Mouse (Mus musculus) hindbrain, embryonic 14.5 days (tissue): ENCODE results near the gene Btaf1. TPM values are rescaled to one million over a fixed set of nuclear protein-coding genes. Genes with fewer than 3 reads are reported as not detected.

Experiments used
- ATAC-seq: fragments of 200-750 bp; cut with Nextera tagmentation; 2 replicates; pipeline ENCODE4 v1.8.0; 2017; ENCODE audit warnings: moderate number of reproducible peaks, mild to moderate bottlenecking, moderate TSS enrichment, moderate library complexity; ENCODE audit not compliant: low FRiP score
- DNase-seq: peaks from one replicate; pipeline ENCODE4 v3.0.0-alpha.2; 2015; ENCODE audit warnings: low spot score
- H3K27ac ChIP-seq: fragments of 300-500 bp; sonication (generic); 2 replicates; pipeline ENCODE4 v1.5.1; 2014; ENCODE audit warnings: mild to moderate bottlenecking, moderate library complexity
- H3K27me3 ChIP-seq: fragments of 300-500 bp; sonication (generic); 2 replicates; pipeline ENCODE4 v1.6.1; 2014; ENCODE audit warnings: mild to moderate bottlenecking, low read length, mixed read lengths; ENCODE audit not compliant: control insufficient read depth, insufficient read depth
- H3K36me3 ChIP-seq: fragments of 300-500 bp; sonication (generic); replicated peaks from 2 replicates; pipeline ENCODE4 v1.6.1; 2014; ENCODE audit not compliant: control insufficient read depth, insufficient read depth
- H3K4me1 ChIP-seq: fragments of 300-500 bp; sonication (generic); replicated peaks from 2 replicates; pipeline ENCODE4 v1.6.1; 2014; ENCODE audit warnings: antibody characterized with exemption, low read length, mixed read lengths; ENCODE audit not compliant: control insufficient read depth, insufficient read depth
- H3K4me2 ChIP-seq: fragments of 300-500 bp; sonication (generic); replicated peaks from 2 replicates; pipeline ENCODE4 v1.6.1; 2014; ENCODE audit warnings: mild to moderate bottlenecking, moderate library complexity
- H3K4me3 ChIP-seq: fragments of 300-500 bp; sonication (generic); replicated peaks from 2 replicates; pipeline ENCODE4 v1.5.1; 2014; ENCODE audit warnings: mild to moderate bottlenecking, low read length
- H3K9ac ChIP-seq: fragments of 300-500 bp; sonication (generic); 2 replicates; pipeline ENCODE4 v1.6.1; 2014
- H3K9me3 ChIP-seq: fragments of 300-500 bp; sonication (generic); 2 replicates; pipeline ENCODE4 v1.6.1; 2016; ENCODE audit warnings: low read length; ENCODE audit not compliant: control insufficient read depth
- WGBS: fragments of 180-500 bp; shearing (Covaris S2); extraction: QIAGEN DNeasy Blood & Tissue Kit; methylation state at CpG from one replicate; pipeline ENCODE4 v1.1.7; 2014; 5-methylcytosine and 5-hydroxymethylcytosine counted together
- polyA plus RNA-seq: library from polyadenylated mRNA; unstranded; fragments of >200 nt; fragmentation: Nextera tagmentation; extraction: Ambion mirVana; gene quantifications from 2 replicates; pipeline ENCODE4 v1.2.1, GENCODE M21; 2014

The Btaf1 gene
- polyA plus RNA-seq, 1 experiment from 2014 or later: 13.5 TPM

- ATAC-seq (no peak), DNase-seq (no peak)
- Histone ChIP-seq H3K4me1 (no peaks in the 10 kb centered on the region), H3K27me3 (no peaks in the 10 kb centered on the region), H3K27ac (no peak overlapping the region), H3K4me2 (no peak overlapping the region), H3K9me3 (no peaks in the 10 kb centered on the region), H3K36me3 (peaks cover 13% of the 10 kb centered on the region; the same call in 1 of the 2 replicates), H3K9ac (no peak overlapping the region), H3K4me3 (no peak overlapping the region)
- WGBS: 62% methylated on average over 8 of the region's 8 CpGs
Observed at GRCm38 (mm10) chr19:37057161-37057905, 131.5 kb downstream of the Btaf1 start.

GRCm38 (mm10) chr19:37059623-37060022 is 133.7 kb downstream of the Btaf1 start:
- ATAC-seq (no peak), DNase-seq (no peak)
- no peaks in the 10 kb centered on the region for H3K4me1 ChIP-seq
- no peaks in the 10 kb centered on the region for H3K36me3 ChIP-seq
- no peak overlapping the region for H3K4me3 ChIP-seq
- WGBS: 65% methylated on average over 2 of the region's 2 CpGs
- H3K9ac ChIP-seq: no peak overlapping the region
- no peak overlapping the region for H3K27ac ChIP-seq
- H3K4me2 ChIP-seq: no peak overlapping the region
- no peaks in the 10 kb centered on the region for H3K27me3 ChIP-seq
- H3K9me3 ChIP-seq: no peaks in the 10 kb centered on the region

- H3K4me2 ChIP-seq: no peak overlapping the region
- ATAC-seq: no peak
Observed at GRCm38 (mm10) chr19:37060078-37060477, 134.2 kb downstream of the Btaf1 start.

More at GRCm38 (mm10) chr19:37060078-37060477, 134.2 kb downstream of the Btaf1 start:
- Histone ChIP-seq H3K9me3 (no peaks in the 10 kb centered on the region), H3K9ac (no peak overlapping the region), H3K4me3 (no peak overlapping the region), H3K27me3 (no peaks in the 10 kb centered on the region), H3K27ac (no peak overlapping the region), H3K4me1 (no peaks in the 10 kb centered on the region), H3K36me3 (no peaks in the 10 kb centered on the region)
- WGBS: 87% methylated on average over 4 of the region's 4 CpGs
- no peak for DNase-seq

Other genes starting within 250 kb of the Btaf1 start
- 29.8 and 32.5 TPM in 2 replicates for gene Ppp1r3c, start 189.4 kb upstream of the Btaf1 start, polyA plus RNA-seq
- gene Tnks2, start 91.8 kb upstream of the Btaf1 start, polyA plus RNA-seq: 76.7 and 80.6 TPM in 2 replicates
- gene Fgfbp3, start 6.5 kb upstream of the Btaf1 start, polyA plus RNA-seq: 62.4 and 72.7 TPM in 2 replicates